Mouse (Mus musculus): ENCODE results near the gene Nckap5l. TPM values are rescaled to one million over a fixed set of nuclear protein-coding genes. Genes with fewer than 3 reads are reported as not detected.
A peak's percentile ranks its signal among the peaks of the same experiment; 100 is the strongest.

Gene Nckap5l
- polyA plus RNA-seq, 1 experiment = not detected

DNA sequence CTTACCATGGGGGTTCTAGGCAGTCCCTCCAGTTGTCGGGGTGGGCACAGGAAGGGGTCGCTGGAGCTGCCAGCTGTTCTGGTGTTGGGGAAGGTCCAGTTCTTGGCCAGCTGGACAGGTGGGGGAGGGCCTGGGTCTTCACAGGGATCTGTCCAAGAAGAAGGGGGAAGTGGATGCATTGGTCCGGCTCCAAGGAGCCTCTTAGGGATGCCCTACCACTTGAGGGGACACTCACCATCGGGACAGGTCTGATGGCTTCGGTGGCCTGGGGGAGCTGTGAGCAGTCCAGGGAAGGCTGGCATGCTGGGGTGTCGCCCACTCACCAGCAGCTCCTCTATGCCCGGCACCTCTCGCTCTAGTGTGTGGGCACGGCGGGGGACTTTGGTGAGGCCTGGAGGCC is 34.4 kb downstream of the Nckap5l start:
- no peak for TF ChIP-seq POLR2A (IDR thresholded peaks at IDR 0.05; ENCODE audit: insufficient read depth, low read depth, low read length)
- TF ChIP-seq CTCF (IDR thresholded peaks at IDR 0.05; ENCODE audit: insufficient read depth, low read depth, low read length) = no peak
- Histone ChIP-seq H3K4me3 (ENCODE audit: insufficient read depth, low read depth, low read length) (no peak overlapping the region), H3K27ac (ENCODE audit: insufficient read depth, low read depth, low read length) (no peak overlapping the region), H3K4me1 (ENCODE audit: control insufficient read depth, insufficient read depth, low read length) (peaks cover 6% of the 10 kb centered on the region)
- whole genome bisulfite sequencing = 84% methylated on average over 10 of the region's 10 CpGs

DNA sequence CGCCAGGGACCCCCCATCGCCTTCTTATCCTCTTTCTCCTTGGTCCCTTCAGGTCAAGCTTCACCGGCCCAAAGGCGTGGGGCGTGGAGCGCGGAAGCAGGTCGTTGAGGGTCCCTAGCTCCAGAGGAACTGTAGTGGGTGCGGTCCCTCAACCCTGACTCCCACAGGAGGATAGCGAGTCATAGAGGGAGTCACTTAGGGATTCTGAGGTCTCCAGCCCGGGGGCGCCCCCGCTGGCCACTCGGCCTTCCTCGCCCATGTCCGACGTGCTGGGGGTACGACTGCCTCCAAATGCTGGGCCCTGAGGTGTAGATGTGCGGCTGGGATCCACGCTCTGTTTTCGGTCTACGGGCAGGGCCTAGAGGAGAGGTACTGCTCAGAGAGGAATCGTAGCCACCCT is 35.0 kb downstream of the Nckap5l start:
- Histone ChIP-seq H3K4me1 (ENCODE audit: control insufficient read depth, insufficient read depth, low read length) (peaks cover 6% of the 10 kb centered on the region), H3K27ac (ENCODE audit: insufficient read depth, low read depth, low read length) (no peak overlapping the region), H3K4me3 (ENCODE audit: insufficient read depth, low read depth, low read length) (no peak overlapping the region)
- no peak for TF ChIP-seq POLR2A (IDR thresholded peaks at IDR 0.05; ENCODE audit: insufficient read depth, low read depth, low read length)
- TF ChIP-seq CTCF (IDR thresholded peaks at IDR 0.05; ENCODE audit: insufficient read depth, low read depth, low read length) = no peak
- 92% methylated on average over 23 of the region's 23 CpGs for WGBS

DNA sequence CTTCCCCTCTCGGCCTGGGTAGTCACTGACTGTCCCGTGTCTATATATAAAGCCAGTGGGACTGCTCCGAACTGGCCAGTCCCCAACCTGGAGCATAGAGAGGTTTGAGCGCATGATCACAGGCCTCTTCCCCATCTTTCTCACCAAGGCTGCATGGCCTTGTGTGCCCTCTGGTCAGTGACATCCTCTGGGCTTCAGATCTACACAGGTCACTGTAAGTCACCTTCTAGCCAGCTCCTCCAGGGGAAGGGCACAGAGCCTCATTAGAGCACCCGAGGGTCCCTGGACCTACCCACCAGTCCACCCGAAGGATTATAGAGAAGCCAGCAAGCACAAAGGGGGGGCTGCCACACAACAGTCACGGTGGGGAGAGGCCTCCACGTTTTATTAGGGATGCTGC is 35.9 kb downstream of the Nckap5l start:
- H3K4me1 ChIP-seq (ENCODE audit: control insufficient read depth, insufficient read depth, low read length) = peaks cover 6% of the 10 kb centered on the region
- H3K4me3 ChIP-seq (ENCODE audit: insufficient read depth, low read depth, low read length) = no peak overlapping the region
- WGBS = 79% methylated on average over 8 of the region's 8 CpGs
- TF ChIP-seq CTCF (IDR thresholded peaks at IDR 0.05; ENCODE audit: insufficient read depth, low read depth, low read length) (no peak), POLR2A (IDR thresholded peaks at IDR 0.05; ENCODE audit: insufficient read depth, low read depth, low read length) (no peak)
- no peak overlapping the region for H3K27ac ChIP-seq (ENCODE audit: insufficient read depth, low read depth, low read length)

- 74% methylated on average over 9 of the region's 9 CpGs for WGBS
- TF ChIP-seq CTCF (IDR thresholded peaks at IDR 0.05; ENCODE audit: insufficient read depth, low read depth, low read length) (no peak), POLR2A (IDR thresholded peaks at IDR 0.05; ENCODE audit: insufficient read depth, low read depth, low read length) (no peak)
- Histone ChIP-seq H3K4me1 (ENCODE audit: control insufficient read depth, insufficient read depth, low read length) (peaks cover 6% of the 10 kb centered on the region), H3K27ac (ENCODE audit: insufficient read depth, low read depth, low read length) (no peak overlapping the region), H3K4me3 (ENCODE audit: insufficient read depth, low read depth, low read length) (no peak overlapping the region)
These were observed 36.4 kb downstream of the Nckap5l start for GRCm38 (mm10) chr15:99421152-99421551.

- no peak overlapping the region for H3K4me3 ChIP-seq (ENCODE audit: insufficient read depth, low read depth, low read length)
- no peak overlapping the region for H3K27ac ChIP-seq (ENCODE audit: insufficient read depth, low read depth, low read length)
- WGBS = 8% methylated on average over 12 of the region's 12 CpGs
- TF ChIP-seq CTCF (IDR thresholded peaks at IDR 0.05; ENCODE audit: insufficient read depth, low read depth, low read length) = no peak
- TF ChIP-seq POLR2A (IDR thresholded peaks at IDR 0.05; ENCODE audit: insufficient read depth, low read depth, low read length) = no peak
- peaks cover 6% of the 10 kb centered on the region for H3K4me1 ChIP-seq (ENCODE audit: control insufficient read depth, insufficient read depth, low read length)
These were observed 37.0 kb downstream of the Nckap5l start for GRCm38 (mm10) chr15:99420521-99421014.

- Histone ChIP-seq H3K4me3 (ENCODE audit: insufficient read depth, low read depth, low read length) (no peak overlapping the region), H3K27ac (ENCODE audit: insufficient read depth, low read depth, low read length) (no peak overlapping the region), H3K4me1 (ENCODE audit: control insufficient read depth, insufficient read depth, low read length) (peaks cover 6% of the 10 kb centered on the region)
- 11% methylated on average over 5 of the region's 5 CpGs for WGBS
- TF ChIP-seq CTCF (IDR thresholded peaks at IDR 0.05; ENCODE audit: insufficient read depth, low read depth, low read length) (no peak), POLR2A (IDR thresholded peaks at IDR 0.05; ENCODE audit: insufficient read depth, low read depth, low read length) (no peak)
These were observed 37.4 kb downstream of the Nckap5l start for GRCm38 (mm10) chr15:99420101-99420500.

- Histone ChIP-seq H3K27ac (ENCODE audit: insufficient read depth, low read depth, low read length) (no peak overlapping the region), H3K4me1 (ENCODE audit: control insufficient read depth, insufficient read depth, low read length) (peaks cover 6% of the 10 kb centered on the region), H3K4me3 (ENCODE audit: insufficient read depth, low read depth, low read length) (no peak overlapping the region)
- 56% methylated on average over 17 of the region's 17 CpGs for WGBS
- TF ChIP-seq CTCF (IDR thresholded peaks at IDR 0.05; ENCODE audit: insufficient read depth, low read depth, low read length) (no peak), POLR2A (IDR thresholded peaks at IDR 0.05; ENCODE audit: insufficient read depth, low read depth, low read length) (no peak)
These were observed 39.8 kb downstream of the Nckap5l start for GRCm38 (mm10) chr15:99417692-99418271.

DNA sequence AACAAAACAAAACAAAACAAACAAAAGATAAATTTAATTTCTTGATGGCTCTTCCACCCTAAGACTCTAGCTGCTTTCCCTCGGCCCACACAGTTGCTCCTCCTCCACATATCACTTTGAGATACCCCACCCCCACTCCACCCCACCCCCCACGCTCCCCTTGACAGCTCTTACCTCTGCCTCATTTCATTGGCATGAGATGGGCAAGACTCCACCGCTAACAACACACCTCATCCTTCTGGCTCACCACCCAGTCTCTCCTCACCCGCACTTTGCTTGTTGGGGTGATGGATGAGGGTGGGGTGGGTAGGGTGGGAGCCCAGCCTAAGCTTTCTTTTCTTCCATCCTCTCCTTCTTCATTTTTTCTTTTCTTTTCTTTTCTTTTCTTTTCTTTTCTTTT is 40.6 kb downstream of the Nckap5l start:
- TF ChIP-seq POLR2A (IDR thresholded peaks at IDR 0.05; ENCODE audit: insufficient read depth, low read depth, low read length) (no peak), CTCF (IDR thresholded peaks at IDR 0.05; ENCODE audit: insufficient read depth, low read depth, low read length) (no peak)

DNA sequence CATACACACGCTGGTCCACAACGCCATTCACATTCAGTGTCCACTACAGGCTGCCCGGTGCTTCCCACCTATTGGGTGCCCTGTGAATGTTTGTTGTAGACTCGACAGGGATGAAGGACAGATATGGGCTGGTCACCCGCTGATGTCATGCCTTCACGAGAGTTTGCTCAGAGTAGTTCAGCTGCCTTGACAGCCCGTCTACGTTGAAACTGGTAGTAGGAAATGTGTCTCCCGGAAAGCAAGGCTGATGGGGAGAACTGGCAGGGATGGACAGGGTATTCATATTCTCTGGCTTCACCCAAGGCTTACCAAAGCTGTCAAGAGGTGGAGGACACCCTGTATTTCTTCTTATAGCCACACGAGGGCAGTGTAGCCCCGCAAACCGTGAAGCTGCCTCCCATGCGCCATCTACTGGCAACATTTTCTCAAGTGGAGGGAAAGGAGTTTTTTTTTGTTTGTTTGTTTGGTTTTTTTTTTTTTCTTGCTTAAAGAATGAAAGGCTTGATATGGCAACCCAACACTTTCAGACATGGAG is 41.1 kb downstream of the Nckap5l start:
- H3K27ac ChIP-seq (ENCODE audit: insufficient read depth, low read depth, low read length) = no peak overlapping the region
- peaks cover 13% of the 10 kb centered on the region for H3K4me1 ChIP-seq (ENCODE audit: control insufficient read depth, insufficient read depth, low read length)
- 16% methylated on average over 13 of the region's 13 CpGs for WGBS
- no peak overlapping the region for H3K4me3 ChIP-seq (ENCODE audit: insufficient read depth, low read depth, low read length)
- TF ChIP-seq CTCF (IDR thresholded peaks at IDR 0.05; ENCODE audit: insufficient read depth, low read depth, low read length) (peak; percentile 99), POLR2A (IDR thresholded peaks at IDR 0.05; ENCODE audit: insufficient read depth, low read depth, low read length) (no peak)

More for the DNA sequence above, 40.6 kb downstream of the Nckap5l start:
- H3K27ac ChIP-seq (ENCODE audit: insufficient read depth, low read depth, low read length) = no peak overlapping the region
- peaks cover 8% of the 10 kb centered on the region for H3K4me1 ChIP-seq (ENCODE audit: control insufficient read depth, insufficient read depth, low read length)
- WGBS = 30% methylated on average over 4 of the region's 4 CpGs
- H3K4me3 ChIP-seq (ENCODE audit: insufficient read depth, low read depth, low read length) = no peak overlapping the region

All from olfactory bulb, adult 2 months (tissue).